Mouse (Mus musculus): ENCODE results near the gene Reep3. TPM values are rescaled to one million over a fixed set of nuclear protein-coding genes. Genes with fewer than 3 reads are reported as not detected.

Gene Reep3
- polyA plus RNA-seq, 1 experiment from 2014 or later: 38.6 TPM

- no peak for ATAC-seq (ENCODE audit: low read depth)
- H3K4me3 ChIP-seq (ENCODE audit: low read length): no peak overlapping the region
- WGBS: 73% methylated on average over 5 of the region's 5 CpGs
- H3K27me3 ChIP-seq (ENCODE audit: control insufficient read depth, insufficient read depth, low read depth, low read length): no peaks in the 10 kb centered on the region
- H3K4me2 ChIP-seq (ENCODE audit: low read depth, low read length): no peak overlapping the region
- no peak overlapping the region for H3K27ac ChIP-seq (ENCODE audit: low read length)
- no peaks in the 10 kb centered on the region for H3K9me3 ChIP-seq (ENCODE audit: control insufficient read depth, low read length)
- no peak overlapping the region for H3K9ac ChIP-seq (ENCODE audit: low read length)
- no peaks in the 10 kb centered on the region for H3K36me3 ChIP-seq (ENCODE audit: control insufficient read depth, insufficient read depth, low read length)
- H3K4me1 ChIP-seq (replicated peaks; ENCODE audit: control insufficient read depth, insufficient read depth, low read length): peaks cover 4% of the 10 kb centered on the region; the same call in 1 of the 2 replicates
Observed at GRCm38 (mm10) chr10:66969081-66969480, 127.7 kb downstream of the Reep3 start.

GRCm38 (mm10) chr10:66968541-66968940 is 128.2 kb downstream of the Reep3 start:
- H3K9ac ChIP-seq (ENCODE audit: low read length): no peak overlapping the region
- no peak overlapping the region for H3K4me2 ChIP-seq (ENCODE audit: low read depth, low read length)
- 0 out of 2 replicates have a peak, but pooled peaks have one; percentile 15 for ATAC-seq (ENCODE audit: low read depth)
- no peak overlapping the region for H3K27ac ChIP-seq (ENCODE audit: low read length)
- H3K9me3 ChIP-seq (ENCODE audit: control insufficient read depth, low read length): no peaks in the 10 kb centered on the region
- WGBS: 54% methylated on average over 4 of the region's 4 CpGs
- no peak overlapping the region for H3K4me3 ChIP-seq (ENCODE audit: low read length)
- H3K4me1 ChIP-seq (replicated peaks; ENCODE audit: control insufficient read depth, insufficient read depth, low read length): peaks cover 4% of the 10 kb centered on the region; the same call in 1 of the 2 replicates
- H3K36me3 ChIP-seq (ENCODE audit: control insufficient read depth, insufficient read depth, low read length): no peaks in the 10 kb centered on the region
- no peaks in the 10 kb centered on the region for H3K27me3 ChIP-seq (ENCODE audit: control insufficient read depth, insufficient read depth, low read depth, low read length)

- Histone ChIP-seq H3K36me3 (ENCODE audit: control insufficient read depth, insufficient read depth, low read length) (no peaks in the 10 kb centered on the region), H3K4me2 (ENCODE audit: low read depth, low read length) (no peak overlapping the region), H3K9me3 (ENCODE audit: control insufficient read depth, low read length) (no peaks in the 10 kb centered on the region), H3K4me1 (replicated peaks; ENCODE audit: control insufficient read depth, insufficient read depth, low read length) (no peaks in the 10 kb centered on the region), H3K27ac (ENCODE audit: low read length) (peak overlapping the region; percentile 57), H3K9ac (ENCODE audit: low read length) (no peak overlapping the region), H3K27me3 (ENCODE audit: control insufficient read depth, insufficient read depth, low read depth, low read length) (no peaks in the 10 kb centered on the region), H3K4me3 (ENCODE audit: low read length) (no peak overlapping the region)
- 46% methylated on average over 9 of the region's 9 CpGs for WGBS
- ATAC-seq (ENCODE audit: low read depth): peak; percentile 77
Observed at GRCm38 (mm10) chr10:66966391-66967109, 130.2 kb downstream of the Reep3 start.

GRCm38 (mm10) chr10:66960136-66960535 is 136.6 kb downstream of the Reep3 start:
- Histone ChIP-seq H3K27ac (ENCODE audit: low read length) (no peak overlapping the region), H3K4me2 (ENCODE audit: low read depth, low read length) (no peak overlapping the region), H3K36me3 (ENCODE audit: control insufficient read depth, insufficient read depth, low read length) (no peaks in the 10 kb centered on the region), H3K9ac (ENCODE audit: low read length) (no peak overlapping the region), H3K9me3 (ENCODE audit: control insufficient read depth, low read length) (no peaks in the 10 kb centered on the region), H3K4me1 (replicated peaks; ENCODE audit: control insufficient read depth, insufficient read depth, low read length) (no peaks in the 10 kb centered on the region), H3K27me3 (ENCODE audit: control insufficient read depth, insufficient read depth, low read depth, low read length) (no peaks in the 10 kb centered on the region), H3K4me3 (ENCODE audit: low read length) (no peak overlapping the region)
- ATAC-seq (ENCODE audit: low read depth): no peak
- WGBS: 68% methylated on average over 8 of the region's 8 CpGs

Other genes starting within 250 kb of the Reep3 start
- gene Jmjd1c, start 820 bp downstream of the Reep3 start, polyA plus RNA-seq (2015; fragmentation: Nextera tagmentation; extraction: Ambion mirVana): 28.4 and 29.0 TPM in 2 replicates
- 36.8 and 39.5 TPM in 2 replicates for gene Nrbf2, start 188.4 kb upstream of the Reep3 start, polyA plus RNA-seq (2015; fragmentation: Nextera tagmentation; extraction: Ambion mirVana)